Mouse (Mus musculus) embryo, embryonic 10.5 days (tissue): ENCODE results near the gene Fbln2.

Experiments
- DNase-seq: peaks from one replicate; pipeline ENCODE4 v3.0.0-alpha.2; 2015; ENCODE audit warnings: low spot score

The Fbln2 gene

DNA sequence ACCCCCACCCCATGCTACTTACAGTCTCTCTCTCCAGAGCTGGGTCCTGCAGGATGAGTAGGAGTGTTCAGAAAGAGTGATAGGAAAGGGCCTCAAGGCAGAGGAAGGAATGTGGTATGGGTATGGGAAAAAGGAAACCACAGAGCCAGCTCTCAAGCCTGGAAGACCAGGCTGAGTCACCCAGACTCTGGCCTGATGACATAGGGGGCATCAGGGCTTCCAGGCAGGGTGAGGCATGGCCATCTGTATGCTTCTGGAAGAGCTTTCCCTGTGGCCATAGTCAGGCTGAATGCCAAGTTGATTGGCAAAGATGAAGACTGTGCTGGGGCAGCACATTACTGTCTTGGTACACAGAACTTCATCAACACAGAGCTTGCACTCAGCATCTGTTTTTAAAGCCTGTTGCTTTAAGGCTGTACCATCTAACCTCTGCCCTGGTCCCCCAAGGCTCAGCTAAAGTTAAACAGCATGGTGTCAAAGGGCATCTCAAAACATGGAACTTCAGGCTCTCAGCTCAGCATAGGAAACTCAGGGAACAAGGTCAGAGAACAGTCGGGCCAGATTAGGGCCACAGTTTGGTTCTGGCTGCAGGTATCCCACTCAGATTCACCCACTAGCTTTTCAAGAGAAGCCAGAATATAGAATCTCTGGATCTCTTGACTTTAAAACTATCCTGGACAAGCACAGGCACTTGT, 19.3 kb upstream of the Fbln2 start:
- no peak for DNase-seq

DNA sequence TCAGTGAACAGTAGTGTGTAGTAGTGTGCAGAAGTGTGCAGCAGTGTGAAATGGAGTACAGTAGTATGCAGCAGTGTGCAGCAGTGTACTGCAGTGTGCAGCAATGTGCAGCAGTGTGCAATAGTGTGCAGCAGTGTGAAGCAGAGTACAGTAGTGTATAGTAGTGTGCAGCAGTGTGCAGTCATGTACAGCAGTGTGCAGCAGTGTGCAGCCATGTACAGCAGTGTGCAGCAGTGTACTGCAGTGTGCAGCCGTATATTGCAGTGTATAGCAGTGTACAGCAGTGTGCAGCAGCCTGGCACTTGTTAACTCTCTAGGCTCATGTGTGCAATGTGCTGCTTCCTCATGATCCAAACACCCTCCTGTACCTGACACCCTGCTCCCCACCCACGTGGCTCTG, 13.8 kb upstream of the Fbln2 start:
- DNase-seq, result no peak

DNA sequence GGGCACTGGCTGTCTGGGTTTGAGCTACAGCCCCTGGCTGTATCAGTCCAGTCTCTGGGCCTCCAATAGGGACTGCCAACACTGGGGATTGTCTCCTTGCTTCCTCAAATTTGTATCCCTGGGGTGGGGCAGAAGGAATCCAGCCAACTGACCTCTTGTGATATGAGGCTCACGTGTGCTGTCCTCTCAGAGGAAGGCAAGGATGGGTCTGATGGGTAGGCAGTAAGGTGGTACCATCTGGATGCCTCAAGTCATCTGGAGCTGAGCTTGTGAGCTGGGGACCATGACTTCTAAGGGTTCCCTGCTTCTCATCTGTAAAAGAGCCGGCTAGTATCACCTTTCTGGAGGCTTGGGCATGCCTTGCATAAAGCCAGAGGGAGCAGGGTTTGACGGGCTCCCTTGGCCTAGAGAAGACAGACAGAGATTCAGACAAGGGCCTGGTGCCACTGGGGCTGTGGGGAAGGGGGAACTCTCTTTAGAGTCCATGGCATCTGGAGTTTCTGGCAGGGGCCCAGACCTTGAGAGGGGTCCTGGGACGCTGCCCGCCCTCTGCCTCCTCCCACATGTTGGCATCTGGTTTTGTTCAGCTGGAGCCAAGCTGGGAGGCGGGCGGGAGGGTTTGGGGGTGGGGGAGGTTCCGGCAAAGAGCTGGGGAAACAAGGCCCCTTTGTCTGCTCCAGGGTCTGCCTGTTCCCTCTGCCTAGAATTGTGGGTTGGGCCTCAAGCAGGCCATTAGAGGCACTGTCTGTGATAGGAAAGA, 11.6 kb upstream of the Fbln2 start:
- peak; percentile 75 for DNase-seq

DNA sequence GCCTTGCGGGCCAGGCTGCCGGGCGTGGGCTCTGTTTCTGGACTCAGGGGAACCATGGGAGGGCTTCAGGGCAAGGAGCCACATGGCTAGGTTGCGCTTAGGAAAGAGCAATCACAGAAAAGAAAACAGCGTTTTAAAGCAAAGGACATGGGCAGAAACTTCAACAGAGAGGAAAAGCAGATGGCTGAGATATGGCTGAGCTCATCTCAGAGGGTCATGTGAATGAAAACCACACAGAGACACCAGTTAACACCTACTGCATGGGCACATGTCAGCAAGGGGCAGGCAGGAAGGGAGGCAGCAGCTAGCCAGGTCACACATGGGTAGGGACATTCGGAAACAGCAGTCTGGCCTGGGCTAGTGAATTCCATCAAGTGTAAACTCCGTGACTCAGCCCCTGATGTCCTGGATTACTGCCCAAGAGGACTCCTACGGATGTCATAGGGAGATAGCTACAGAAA, 10.3 kb upstream of the Fbln2 start:
- no peak for DNase-seq

DNA sequence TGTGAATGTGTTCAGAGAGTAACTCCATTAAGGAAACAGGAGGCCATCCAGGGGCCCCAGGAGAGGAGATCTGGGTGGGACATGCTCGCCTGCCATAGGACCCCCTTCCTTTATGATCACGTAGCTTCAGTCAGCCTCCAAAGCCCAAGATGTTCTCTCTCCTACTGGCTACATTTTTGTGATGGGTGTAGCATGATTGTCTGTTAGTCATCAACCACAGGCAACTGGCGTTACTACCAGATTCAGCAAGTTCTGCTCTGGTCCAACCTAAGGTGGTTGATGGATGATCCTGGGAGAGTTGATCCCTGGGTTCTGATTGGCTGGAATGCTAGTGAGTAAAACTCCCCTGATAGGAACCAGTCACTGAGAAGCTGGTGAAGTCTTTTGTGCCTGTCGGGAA, 9.7 kb upstream of the Fbln2 start:
- DNase-seq, result no peak

DNA sequence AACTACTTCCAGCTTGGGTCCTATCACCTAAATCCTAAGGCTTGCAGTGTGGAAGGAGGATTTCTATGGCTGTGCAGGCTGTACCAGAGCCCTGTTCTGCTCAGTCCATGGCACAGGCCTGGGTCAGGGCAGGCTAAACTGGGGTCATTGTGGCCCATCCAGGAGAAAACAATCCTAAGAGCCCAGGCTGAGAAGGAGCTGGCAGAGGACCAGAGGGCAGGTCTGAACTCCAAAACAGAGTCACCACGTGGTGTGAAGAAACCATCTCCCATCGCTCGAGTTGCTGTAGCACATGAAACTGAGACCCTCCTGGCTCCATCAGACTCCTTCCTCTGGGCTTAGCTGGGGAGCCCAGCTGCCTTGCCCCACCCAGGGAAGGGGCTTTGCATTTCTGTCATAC, 6.9 kb upstream of the Fbln2 start:
- no peak for DNase-seq

DNA sequence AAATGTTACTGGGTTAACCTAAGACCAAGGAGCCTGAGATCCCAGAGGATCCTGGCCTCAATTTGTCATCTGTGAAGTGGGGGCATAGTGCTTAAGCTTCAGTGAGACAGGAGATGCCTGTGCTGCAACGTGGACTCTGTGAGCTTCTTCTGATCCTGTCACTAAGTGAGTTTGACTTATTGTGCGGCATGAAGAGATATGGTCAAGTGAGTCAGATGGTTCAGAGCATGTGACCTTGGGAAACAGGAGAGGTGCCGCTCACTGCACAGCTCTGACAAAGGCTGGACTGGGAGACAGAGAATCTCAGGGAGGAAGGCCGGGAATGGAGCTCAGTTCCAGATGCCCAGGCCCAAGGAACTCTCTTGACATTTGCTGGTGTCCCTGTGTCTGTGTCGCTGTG, 6.5 kb upstream of the Fbln2 start:
- DNase-seq, result no peak

DNA sequence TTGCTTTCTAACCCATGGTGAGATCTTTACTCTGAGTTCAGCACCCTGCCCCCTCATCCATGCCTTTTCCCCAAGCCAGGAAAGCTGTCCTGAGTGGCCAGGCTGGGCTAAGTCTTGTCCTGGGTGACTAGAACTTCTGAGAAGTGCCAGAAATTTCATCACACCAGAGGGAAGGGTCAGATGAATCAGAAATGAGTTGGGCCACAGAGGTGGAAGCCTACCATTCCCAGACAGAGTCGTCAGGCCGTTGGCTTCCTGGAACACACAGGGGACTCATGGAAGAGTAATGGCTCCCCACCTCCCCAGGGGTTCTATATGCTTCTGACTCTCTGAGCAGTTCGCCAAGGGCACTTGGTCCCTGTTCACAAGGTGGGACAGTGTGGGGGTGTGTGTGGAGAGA, 4.8 kb upstream of the Fbln2 start:
- DNase-seq, result no peak

DNA sequence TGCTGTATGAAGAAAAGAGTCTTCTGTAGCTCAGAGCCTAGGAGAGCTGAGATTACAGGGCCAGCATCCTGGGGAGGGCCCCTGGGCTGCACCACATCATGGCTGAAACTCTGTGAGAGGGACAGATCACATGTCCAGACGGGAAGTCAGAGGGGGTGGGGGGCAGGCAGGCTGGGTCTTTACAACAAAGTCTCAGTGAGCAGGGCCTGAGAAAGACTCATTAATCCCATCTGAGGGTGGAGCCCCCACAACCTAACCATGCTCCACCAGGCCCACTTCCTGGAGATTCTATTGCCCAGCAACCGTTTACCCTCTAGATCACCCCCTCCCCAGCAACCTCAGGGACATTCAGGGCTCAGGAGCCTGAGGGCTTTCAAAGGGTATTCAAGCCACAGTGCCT, 2.5 kb upstream of the Fbln2 start:
- DNase-seq, result peak; percentile 52

DNA sequence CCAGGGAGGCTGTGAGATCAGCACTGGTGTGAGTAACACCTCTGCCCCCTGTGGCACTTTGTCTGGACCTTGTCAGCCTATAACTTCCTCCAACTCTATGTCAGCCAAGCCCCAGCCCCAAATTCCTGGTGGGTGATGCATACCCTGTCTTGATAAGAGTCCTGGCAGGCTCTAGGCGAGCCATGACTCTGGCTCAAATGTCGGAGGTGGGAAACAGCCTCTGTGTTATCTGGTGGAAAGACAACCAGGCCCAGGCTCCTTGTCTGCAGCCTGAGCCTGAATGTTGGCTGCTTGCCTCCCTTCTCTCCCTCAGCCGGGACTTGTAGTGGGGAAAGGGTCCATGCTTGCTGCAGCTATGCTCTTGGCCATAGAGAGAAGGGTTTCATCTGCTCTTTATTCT, 1.4 kb upstream of the Fbln2 start:
- DNase-seq, result no peak

DNA sequence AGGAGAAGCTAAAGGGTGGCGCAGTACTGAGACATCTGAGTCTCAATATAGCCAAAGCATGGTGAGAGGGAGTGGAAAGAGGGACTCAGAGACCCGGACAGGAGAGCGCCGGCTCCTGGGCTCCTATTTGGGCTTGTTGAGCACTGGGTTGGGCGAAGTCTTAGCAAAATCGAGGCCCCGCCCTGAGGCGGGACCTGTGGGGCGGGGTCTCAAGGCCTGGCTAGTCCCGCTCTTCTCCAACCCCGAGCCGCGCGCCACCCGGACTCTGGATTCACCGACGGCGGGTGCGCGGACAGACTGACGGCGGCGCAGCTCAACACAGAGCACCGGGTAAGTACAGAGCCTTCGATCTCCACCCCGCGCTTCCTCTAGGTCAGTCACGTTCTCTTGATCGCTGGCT, 316 bp downstream of the Fbln2 start:
- peak; percentile 91 for DNase-seq

DNA sequence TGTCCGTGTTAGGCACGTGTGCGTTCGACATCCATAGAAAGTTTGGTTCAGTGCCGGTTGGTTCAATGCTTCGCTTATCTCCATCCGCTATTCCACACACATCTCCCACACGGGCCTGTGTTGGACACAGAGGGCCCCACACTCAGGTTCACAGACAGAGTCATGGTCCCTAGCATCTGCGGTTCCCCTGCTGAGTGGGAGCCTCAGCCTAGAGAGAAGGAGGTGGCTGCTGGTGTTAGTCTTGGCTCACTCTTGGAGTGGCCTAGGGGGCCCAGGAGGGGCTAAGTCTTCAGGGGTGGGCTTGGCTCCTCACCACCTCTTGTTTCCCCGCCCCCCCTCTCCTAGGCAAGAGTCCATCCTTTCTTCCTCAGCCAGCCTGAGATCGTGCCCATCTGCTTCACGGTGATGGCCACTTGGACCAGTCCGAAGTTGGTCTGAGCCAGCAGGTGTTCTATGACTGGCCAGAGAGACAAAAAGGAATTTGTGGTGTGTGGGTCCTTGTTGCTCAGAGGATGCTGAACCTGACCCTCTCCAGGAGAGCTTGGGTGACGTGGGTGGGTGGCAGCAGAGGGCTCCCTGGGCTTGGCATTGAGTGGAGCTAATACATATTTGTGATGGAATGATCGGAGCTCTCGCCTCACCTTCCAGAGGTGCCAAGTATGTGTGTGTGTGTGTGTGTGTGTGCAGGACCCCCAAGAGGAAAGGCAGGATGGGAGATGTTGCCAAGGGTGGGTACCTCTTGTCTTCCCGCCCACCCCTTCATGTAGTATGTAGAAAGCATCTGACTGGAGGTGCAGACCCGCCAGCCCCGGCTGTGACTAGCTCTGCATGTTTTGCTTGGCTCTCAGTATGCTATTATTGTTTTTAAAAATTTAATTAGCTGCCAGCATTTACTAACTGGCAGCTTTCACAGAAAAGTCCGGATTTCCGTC, 1.3 kb downstream of the Fbln2 start:
- DNase-seq, result no peak

DNA sequence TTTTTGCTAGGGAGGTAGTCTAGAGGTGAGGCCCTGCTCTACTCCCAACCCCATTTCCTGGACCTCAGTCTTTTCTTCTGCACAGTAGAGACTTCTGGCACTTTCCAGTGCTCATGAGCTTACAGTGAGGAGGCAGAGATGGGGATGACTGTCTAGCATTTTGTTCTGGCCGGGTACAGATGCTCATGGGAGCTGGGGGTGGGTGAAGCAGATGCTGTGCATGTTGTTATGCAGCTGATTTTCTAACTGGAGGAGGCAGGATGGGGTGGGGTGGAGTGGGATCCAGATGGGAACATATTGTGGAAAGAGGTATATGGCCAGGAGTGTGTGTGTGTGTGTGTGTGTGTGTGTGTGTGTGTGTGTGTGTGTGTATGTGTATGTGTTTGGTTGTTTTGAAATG, 3.2 kb downstream of the Fbln2 start:
- DNase-seq, result no peak

DNA sequence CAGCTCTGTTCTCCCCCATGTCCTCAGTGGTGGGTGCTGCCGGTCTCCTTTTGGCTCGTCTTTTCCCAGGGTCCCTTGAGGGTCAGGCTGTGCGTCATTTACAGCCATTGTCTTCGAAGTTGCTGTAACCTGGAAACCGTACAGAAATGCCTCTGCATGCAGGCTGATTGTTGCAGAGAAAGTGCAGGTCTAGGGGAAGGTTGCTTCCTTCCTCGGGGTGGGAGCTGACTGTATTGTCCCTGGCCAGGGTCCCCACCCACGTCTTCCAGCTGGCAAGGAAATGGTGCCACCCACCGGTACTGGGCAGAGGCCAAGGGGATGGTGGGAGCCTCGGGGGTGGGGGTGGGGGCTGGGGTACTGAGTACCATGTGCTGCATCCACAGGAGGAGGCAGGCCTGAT, 6.2 kb downstream of the Fbln2 start:
- DNase-seq, result no peak

DNA sequence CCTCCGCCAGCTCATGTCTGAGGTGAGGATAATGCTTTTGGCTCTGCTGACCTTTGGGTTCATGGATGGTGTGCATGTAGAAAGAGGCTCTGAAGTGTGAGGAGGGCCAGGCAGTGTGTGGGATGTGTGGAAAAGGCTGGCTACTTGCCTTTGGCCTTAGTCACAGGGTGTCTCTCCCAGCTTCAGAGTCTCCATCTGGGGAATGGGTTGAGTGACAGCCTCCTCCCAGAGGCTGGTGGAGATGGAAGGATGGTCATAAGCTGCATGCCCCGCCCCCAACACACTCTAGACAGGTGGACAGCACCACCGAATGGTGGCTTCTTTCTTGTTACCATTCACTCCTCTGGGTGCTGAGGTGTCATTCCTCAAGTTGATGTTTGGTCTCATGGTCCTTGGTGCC, 6.6 kb downstream of the Fbln2 start:
- DNase-seq, result no peak

DNA sequence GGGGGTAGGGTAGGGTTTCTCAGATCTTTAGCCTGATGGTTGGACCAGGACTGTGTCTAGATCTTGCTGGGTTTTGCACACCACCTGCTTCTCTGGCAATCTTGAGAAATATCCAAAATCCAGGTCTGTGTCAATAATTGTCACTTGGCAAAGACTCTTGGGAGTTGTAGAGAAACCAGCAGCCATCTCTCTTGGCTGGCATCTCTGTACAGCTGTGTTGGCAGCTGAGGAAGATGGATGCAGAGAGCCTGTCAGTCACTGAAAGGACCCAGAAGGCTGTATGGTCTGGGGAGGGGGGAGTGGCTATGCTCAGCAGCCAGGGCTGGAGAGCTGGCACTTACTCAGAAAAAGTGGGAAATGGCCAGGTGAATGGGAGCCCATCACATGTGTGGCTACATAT, 7.8 kb downstream of the Fbln2 start:
- DNase-seq, result no peak

DNA sequence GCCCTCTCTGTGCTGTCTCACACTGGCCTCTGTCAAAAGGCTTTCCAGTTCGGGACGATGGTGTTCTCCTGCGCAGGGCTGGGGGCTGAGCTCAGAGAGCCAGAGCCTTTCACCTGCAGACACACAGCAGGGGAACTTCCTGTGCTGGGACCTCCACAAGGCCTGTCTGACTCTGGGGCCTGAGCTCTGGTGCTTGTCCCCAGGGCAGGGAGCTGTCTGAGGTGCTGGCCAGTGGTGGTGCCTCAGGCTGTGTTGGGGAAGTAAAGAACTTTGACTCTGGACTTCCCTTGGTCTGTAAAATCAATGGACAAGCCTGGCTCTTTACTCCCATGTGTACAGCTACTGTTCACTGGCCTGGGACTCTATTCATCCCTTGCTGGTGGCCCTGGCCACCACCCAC, 8.8 kb downstream of the Fbln2 start:
- DNase-seq, result peak; percentile 46

DNA sequence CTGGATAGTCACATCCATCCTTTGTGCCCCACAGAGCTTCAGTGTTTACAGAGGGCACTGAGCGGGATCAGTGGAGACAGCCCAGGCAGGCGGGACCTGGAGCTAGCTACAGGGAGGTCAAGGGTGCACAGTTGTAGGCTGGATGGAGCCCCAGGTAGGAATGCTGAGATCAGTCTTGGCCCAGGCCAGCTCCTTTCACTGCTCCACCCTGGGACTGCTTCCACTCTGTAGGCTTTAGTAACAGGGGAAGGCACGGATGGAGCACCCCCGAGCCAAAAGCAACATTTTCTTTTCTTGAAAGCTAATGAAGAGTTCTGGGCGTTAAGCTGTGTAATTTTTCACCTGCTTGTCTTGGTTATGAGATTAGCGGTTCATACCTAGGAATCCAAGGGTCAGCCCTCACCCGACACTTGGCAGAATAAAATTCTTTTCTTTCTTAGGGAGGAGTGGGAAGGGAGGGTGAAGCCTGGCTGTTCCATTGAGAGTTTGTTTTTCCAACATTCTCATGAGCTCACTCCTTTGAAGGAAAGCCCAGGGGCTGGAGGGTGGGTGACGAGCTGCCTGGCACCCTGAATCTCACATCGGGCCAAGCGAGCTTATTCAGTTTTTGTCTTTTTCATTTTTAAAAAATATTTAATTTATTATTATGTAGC, 10.6 kb downstream of the Fbln2 start:
- DNase-seq, result no peak

DNA sequence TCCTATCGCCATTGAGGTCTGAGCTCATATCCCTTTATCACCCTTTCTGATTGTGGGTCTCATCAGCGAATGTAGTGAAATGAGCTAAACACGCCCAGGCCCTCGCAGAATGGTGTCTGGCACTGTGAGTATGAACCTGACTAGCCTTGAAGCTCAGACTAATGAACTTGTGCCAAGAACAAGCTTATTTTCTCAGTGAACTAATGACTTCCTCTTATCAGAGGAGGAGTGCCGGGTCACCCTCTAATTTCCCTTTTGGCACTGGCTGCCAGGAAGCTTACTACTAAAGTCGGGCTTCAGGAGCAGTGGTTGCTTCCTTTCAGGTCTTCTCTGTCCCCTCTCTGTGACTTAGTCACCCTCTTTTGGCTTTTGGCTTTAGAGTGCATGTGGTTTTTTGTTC, 12.7 kb downstream of the Fbln2 start:
- DNase-seq, result no peak

DNA sequence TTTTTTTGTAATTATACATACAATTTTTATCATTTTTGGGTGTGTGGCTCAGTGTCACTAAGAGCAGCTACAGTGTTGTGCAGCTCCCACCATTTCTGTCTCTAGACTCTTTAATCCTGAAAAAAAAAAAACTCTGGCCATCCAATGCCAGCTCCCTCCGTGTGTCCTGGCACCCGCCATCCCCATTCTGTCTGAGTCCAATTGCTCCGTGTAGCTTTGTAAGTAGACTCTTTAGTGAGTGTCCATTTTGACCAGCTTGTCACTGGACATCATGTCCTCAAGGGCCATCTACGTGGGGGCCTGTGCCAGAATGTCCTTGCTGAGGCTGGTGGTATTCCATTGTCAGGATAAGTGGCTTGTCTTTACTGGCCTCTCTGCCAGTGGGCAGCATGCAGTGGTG, 13.1 kb downstream of the Fbln2 start:
- no peak for DNase-seq

DNA sequence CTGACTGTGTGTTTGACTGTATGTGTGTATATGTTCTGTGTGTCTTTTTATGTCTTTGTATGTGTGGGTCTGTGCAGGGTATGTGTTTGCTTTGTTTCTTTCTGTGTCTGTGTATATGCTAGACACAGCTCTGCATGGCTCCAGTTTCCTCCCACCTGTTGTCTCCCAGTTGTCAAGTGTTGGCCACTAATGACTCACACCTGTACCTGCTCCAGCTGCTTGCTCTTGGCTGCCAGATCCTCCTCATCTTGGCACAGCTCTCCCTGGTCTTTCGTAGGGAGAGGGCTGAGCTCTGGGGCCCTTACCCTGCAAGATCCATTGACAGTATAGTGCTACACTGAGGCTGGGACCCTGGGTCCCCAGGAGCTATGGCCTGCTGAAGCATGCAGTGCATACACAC, 13.8 kb downstream of the Fbln2 start:
- no peak for DNase-seq

DNA sequence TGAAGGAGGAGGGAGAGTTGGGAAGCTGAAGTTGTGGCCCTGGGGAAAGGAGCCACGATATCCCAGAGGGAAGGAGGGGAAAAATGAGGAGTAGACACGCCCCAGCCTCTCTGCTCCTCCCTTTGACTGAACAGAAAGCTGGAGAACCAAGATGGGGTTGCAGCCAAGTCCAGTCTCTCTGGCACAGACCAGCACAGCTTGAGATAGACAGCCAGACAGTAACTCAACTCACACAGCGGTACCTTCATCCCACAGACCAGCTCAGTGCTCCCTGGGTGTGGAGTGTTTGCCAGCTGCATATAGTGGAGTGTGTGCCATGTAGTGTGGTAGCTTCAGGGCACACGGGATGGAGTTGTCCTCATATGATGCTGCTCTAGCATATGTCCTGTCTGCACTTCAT, 16.7 kb downstream of the Fbln2 start:
- no peak for DNase-seq
